Mouse (Mus musculus) frontal cortex, adult (tissue): ENCODE measurements around the gene Klf7.

Experiments used
- ATAC-seq: cut with Nextera tagmentation; 2 replicates; pipeline ENCODE4 v1.9.2; 2017; ENCODE audit warnings: mild to moderate bottlenecking, moderate library complexity, mixed read lengths; ENCODE audit not compliant: low TSS enrichment

Gene Klf7

DNA sequence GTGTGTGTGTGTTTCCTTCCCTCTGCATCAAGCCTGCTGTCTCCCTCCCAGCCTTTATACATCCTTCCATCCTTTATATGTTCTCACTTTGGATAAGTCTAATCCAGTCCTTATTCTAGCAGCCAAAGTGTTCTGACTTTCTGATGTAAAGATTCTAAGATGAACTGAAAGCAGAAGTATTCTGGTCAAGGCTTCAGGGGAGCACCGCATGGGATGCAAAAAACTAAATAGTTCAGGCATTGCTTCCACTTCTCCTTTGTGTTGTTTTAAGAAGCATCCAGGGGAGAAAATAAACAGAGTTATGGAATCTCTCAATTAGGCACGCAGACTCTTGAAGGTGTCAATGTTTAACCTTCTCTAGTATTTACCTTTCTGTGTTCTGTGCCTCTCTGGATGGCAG is 141.3 kb downstream of the Klf7 start:
- no peak for ATAC-seq
